Mouse (Mus musculus) activated CD4-positive, CD25-positive, alpha-beta regulatory T cell, adult 4 months (primary cell): ENCODE data around the gene Fryl. TPM values are rescaled to one million over a fixed set of nuclear protein-coding genes. Genes with fewer than 3 reads are reported as not detected.
A peak's percentile ranks its signal among the peaks of the same experiment; 100 is the strongest.

Experiments used
- ATAC-seq: one replicate; pipeline ENCODE4 v1.8.0; 2017
- polyA plus RNA-seq, 2 experiments: library from polyadenylated mRNA; unstranded; fragments of 100-300 nt; shearing (Covaris generic); gene quantifications; one replicate each; pipeline ENCODE4 v1.2.1; 2017

Gene Fryl
- polyA plus RNA-seq, 2 experiments from 2014 or later: 90.0 to 92.4 TPM

GRCm38 (mm10) chr5:73218065-73218464 is 38.4 kb downstream of the Fryl start:
- ATAC-seq: no peak

DNA sequence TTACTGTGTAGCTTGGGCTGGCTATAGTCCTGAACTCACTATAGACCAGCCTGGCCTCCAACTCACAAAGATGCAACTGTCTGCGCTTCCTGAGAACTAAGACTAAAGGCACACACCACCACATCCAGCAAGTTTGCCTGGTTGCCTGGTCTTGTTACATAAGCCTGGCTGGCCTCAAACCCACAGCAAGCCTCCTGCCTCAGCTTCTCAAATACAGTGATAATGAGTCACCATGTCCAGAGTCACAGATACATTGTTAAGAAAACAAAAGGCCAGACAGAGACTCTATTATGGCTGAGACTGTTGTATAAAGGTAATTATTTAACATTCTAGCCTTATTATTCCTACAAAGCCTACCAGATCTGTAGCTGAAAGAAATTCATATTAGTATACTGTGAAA is 39.3 kb downstream of the Fryl start:
- ATAC-seq: no peak

DNA sequence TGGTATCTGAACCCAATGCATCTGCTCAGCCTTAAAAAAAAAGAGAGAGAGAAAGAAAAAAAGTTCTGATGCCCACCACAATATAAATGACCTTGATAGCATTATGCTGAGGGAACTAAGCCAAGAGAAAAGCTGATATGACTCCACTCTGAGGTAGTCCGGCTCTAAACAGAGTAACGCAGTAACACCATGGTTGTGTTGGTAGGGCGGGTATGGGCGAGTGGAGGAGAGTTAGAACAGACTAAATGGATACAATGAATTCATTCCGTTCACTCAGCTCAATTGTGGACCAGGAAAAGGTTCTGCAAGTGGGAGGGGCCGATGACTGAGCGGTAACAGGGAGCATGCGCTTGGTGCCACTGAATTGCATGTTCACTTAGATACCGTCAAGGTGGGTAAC is 40.4 kb downstream of the Fryl start:
- ATAC-seq: no peak

DNA sequence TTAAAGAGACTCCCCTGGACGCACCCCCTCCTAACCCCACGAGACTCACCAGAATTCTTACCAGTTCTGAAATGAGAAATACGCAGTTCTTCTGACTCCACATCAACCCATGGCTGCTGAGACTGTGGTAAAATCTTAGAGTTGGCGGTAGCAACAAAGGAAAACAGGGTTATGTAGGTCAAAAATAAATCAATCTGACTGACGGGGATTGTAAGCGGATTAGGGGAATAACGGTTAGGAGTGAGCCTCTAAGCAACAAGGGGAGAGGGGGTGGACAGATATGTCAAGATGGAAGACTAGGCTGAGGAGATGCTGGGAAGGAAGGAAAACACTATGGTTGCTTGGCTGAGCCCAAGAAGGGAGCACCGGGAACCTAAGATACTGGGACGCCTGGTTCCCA is 44.0 kb downstream of the Fryl start:
- ATAC-seq: no peak

DNA sequence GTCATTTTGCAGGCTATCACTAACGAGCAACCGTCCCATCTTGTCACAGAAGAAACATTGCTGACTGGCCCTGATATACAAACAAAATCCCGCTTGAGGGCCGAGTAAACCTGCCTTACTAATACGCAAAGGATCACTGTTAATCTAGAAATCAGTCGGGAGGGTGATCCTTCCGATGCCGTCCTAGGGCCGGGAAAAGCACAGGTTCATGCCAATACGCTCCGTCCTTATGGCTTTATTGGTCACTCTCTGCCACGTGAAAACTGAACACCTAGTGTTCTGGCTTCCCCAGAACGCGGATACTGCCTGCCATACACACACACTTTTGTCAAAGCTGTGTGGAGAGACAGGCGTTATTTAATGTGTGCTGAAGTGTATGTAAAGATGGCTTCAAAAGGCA is 44.5 kb downstream of the Fryl start:
- no peak for ATAC-seq

GRCm38 (mm10) chr5:73210971-73211315 is 45.5 kb downstream of the Fryl start:
- no peak for ATAC-seq

DNA sequence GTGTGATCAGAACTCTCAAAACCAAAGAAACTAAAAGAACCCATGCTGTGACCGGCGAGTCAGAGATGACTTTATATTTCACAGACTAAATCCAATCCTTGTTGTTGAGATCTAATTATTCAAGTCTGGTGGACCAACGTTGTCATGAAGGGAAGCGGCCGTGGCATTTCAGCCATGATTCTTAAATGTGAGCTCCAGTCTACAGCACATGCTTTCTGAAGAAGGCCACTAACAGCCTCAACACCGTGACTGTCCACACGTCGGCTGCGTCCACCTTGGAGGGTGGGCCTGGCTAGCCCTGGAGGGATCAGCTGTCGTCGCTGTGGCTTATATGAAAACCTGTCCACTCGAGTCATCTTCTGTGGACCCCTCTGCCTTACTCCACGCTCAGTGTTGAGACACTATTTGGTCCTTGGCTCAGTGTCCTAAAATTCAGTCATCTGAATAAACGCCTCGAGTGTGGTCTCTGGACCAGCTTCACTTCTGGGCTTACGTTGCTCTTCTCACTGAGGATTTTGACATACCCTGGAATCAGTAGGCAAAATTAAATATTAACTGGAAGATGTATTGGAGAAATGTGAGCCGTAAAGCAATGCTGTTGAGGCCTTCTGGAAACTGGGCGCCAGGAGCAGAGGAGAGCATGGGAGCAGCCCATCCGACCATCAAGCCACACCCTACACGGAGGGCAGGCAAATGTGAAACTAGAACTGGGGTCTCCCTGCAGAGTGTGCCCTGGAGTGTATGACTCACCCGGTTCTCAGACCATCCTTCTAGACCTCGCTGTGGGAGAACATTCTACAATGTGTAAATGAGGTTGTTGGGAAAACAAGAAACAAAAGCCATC is 46.1 kb downstream of the Fryl start:
- ATAC-seq: peak; percentile 21

DNA sequence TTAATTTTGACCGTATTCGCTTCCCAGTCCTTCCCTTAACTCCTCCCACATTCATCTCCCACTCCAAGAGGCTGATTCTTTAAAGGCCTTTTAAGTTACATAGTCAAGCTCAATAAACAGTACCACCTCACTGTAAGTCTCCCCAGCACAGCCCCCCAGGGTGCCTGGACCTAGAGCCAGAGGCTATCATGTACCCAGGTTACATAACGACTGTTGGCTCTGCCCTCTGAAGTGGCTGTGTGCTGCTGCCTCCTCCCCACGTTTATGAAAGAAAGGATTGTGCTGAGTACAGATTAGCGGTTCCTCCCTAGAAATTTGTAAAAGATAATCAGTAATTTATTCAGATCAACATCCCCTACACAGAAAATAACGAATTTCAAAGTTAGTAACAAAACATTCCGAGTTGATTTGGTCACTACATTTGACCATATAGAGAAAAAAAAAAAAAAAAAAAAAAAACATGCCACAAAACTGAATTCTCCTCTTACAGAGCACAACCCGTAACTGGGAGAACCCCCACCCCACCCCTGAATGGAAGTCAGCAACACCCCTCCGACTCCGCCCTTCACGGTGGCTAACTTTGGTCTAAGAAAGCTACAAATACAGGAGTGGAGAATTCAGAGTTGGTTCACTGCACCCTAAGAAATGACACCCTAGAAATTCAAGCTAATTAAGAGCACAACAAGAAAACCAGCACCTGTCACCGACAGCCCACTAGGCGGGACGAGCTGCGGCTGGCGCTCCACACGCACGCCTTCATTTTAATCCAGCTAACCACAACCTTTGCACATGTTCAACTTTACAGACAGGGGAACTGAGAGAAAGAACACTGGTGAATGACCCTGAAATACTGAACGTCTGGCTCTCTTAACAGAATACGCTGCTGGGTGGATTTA is 47.0 kb downstream of the Fryl start:
- ATAC-seq: peak; percentile 47

- ATAC-seq: no peak
Measured at GRCm38 (mm10) chr5:73208645-73209044, 47.8 kb downstream of the Fryl start.

GRCm38 (mm10) chr5:73206722-73207121 is 49.7 kb downstream of the Fryl start:
- no peak for ATAC-seq

DNA sequence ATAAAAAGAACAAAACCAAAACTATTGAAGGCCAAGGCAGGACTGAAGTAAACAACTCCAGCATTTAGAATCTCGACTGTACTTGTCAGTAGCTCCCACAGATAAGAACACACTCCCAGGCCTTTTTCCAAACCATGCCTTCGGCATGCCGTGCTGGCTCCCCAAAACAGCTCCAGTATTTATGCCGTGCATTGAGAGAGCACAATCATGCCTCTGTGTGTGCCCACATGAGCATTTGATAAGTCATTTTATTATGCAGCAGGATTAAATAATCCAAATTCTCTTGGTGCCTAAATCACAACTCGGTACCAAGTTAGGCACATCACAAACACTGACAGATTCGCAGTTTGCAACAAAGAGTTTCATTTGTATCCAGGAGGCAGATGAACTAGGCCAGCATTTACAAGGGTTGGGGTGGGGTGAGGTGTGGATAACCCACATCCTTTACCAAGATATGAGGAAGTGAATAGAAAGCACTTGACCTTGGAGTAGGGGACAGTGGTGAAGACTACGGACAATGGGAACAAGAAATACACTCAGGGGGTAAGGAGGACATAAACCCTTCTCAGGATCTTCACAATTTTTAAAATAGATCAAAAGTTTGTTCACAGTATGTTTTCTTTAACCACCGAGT is 50.3 kb downstream of the Fryl start:
- ATAC-seq: peak; percentile 46

DNA sequence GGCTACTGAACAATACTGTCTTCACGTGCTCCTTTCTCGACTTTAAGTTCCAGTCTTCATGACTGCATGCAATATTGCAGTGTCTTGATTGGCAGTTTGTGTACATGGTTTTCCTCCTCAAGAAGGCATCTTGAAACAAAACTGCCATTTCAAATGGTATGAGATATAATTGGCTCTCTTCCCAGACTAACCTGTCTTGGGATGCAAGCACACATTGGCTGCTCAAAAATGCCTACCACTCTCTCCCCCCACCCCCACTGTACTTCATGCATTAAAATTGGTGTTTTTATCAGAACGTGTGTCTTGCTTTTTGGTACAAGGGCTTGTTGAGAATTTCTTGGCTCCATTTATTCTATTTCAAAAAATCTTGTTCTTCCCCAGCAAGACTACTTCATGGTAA is 51.4 kb downstream of the Fryl start:
- no peak for ATAC-seq

DNA sequence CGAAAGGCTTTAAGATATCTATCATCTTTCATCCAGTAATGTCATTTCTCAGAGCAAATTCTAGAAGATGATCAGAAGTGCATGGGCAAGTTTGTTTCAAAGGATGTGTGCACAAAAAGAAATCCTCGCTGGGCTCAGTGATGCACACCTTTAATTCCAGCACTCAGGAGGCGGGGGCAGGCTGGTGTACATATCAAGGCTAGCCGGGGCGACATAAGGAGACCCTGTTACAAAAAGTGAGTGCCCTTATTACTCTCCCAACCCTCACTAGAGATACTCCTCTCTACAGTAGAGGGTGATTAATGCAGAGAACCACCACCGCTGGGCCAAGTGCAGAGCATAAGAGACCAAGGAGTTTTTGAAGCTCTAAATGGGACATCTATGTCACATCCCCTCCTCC is 53.9 kb downstream of the Fryl start:
- no peak for ATAC-seq

- no peak for ATAC-seq
Measured at GRCm38 (mm10) chr5:73202077-73202476, 54.3 kb downstream of the Fryl start.

DNA sequence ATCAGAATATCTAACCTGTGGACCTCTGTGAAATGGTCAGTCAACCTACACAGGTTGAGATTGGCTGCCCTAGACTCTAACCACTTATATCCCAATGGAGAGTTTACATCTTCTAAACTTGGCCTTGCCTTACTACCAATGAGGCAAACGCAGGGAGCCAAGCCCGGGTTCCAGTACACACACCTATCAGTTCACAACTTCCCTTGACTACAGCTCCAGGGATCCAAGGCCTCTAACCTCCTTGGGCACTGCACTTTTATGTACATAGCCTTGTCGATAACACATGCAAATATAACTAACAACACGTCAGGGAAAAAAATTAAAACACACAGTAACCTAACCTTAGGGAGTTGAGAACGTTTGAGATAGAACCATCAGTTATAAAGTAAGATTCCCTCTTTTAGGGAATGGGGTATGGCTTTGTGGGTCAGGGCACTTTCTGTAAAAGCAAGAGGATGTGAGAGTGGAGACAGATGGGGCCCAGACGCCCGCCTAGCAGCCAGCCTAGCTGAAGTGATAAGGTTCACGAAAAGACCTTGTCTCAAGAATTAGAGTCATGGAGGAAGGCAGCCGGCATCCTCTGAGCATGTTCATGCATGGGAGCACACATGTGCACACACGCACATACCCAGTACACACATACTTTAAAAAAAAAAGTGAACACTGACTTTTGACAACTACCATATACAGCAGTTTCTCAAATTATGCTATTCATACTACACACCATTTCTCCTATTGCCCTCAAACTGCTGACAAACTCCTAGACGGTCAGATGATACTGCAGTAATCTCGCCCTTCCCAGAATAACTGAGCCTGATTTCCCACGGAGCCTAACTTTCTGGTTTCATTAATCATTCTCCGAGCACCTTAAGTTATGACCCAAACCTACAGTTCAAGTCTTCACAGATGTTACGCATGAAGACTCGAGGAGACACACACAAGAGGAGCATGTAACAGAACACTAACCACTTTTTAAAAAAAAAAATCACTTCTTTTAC is 55.7 kb downstream of the Fryl start:
- no peak for ATAC-seq

GRCm38 (mm10) chr5:73199586-73199985 is 56.8 kb downstream of the Fryl start:
- ATAC-seq: peak; percentile 57

DNA sequence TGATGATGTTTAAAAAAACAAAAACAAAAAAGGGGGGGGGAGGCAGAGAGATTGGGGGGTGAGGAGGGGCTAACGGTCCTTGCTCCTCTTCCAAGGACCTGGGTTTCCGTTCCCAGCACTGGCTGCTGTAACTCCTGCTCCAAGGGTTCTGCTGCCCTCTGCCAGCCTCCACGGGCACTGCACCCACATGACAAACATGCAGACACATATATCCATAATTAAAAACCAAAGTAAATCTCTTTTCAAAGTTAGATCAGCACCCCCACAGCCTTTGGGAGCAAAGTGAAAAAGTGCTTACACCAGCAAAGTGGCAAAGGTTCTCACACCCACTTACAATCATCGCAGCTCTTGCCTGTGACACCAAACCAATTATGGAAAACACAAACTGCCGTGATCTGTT is 57.7 kb downstream of the Fryl start:
- no peak for ATAC-seq

DNA sequence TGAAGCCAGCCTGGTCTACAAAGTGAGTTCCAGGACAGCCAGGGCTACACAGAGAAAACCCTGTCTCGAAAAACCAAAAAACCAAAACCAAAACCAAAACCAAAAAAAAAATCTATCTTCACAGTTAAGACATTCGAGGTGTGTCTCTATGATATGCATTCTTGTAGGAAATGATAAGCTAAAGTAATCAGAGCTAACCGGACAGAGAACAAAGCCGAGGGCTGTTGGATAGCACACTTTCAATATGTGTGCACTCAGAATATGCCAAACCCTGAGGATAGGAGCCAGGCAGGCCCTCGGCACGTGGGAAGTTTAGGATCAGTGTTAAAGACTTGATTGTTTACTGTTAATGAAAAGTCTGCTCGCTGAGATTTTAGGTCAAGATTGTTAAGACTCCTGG is 58.6 kb downstream of the Fryl start:
- ATAC-seq: no peak

GRCm38 (mm10) chr5:73194740-73195139 is 61.7 kb downstream of the Fryl start:
- peak; percentile 56 for ATAC-seq

- no peak for ATAC-seq
Measured at GRCm38 (mm10) chr5:73194083-73194570, 62.3 kb downstream of the Fryl start.

GRCm38 (mm10) chr5:73193627-73194026 is 62.8 kb downstream of the Fryl start:
- peak; percentile 46 for ATAC-seq
